Mouse (Mus musculus): ENCODE measurements around the gene Creb5. TPM values are rescaled to one million over a fixed set of nuclear protein-coding genes. Genes with fewer than 3 reads are reported as not detected.

Creb5 gene
- 30.8 and 38.9 TPM in 2 replicates for polyA plus RNA-seq (2016; fragmentation: Nextera tagmentation; extraction: Ambion mirVana)

- Histone ChIP-seq H3K27me3 (peaks cover 63% of the 10 kb centered on the region), H3K4me2 (peak within 1 kb of the TSS; percentile 94), H3K4me3 (replicated peaks) (peak within 1 kb of the TSS; percentile 67), H3K36me3 (replicated peaks) (no peaks in the 10 kb centered on the region), H3K9me3 (no peaks in the 10 kb centered on the region), H3K4me1 (peaks cover 37% of the 10 kb centered on the region), H3K27ac (peak within 1 kb of the TSS; percentile 79), H3K9ac (peak within 1 kb of the TSS; percentile 77)
- ATAC-seq (ENCODE audit: low FRiP score) = peak; percentile 81
- 1% methylated on average over 45 of the region's 45 CpGs for WGBS
Measured at GRCm38 (mm10) chr6:53287038-53287561, at the start of gene Creb5. Gene Creb5, plus strand, starts transcription at chr6:53287270.

- 92% methylated on average over 3 of the region's 3 CpGs for WGBS
Measured at GRCm38 (mm10) chr6:53259841-53260240, 27.2 kb upstream of the Creb5 start.

GRCm38 (mm10) chr6:53262401-53262800 lies 24.7 kb upstream of the Creb5 start:
- H3K27me3 ChIP-seq = no peaks in the 10 kb centered on the region
- no peaks in the 10 kb centered on the region for H3K9me3 ChIP-seq
- ATAC-seq (ENCODE audit: low FRiP score) = no peak
- WGBS = 73% methylated on average over 11 of the region's 11 CpGs
- no peak overlapping the region for H3K9ac ChIP-seq
- no peaks in the 10 kb centered on the region for H3K36me3 ChIP-seq (replicated peaks)
- H3K4me1 ChIP-seq = no peaks in the 10 kb centered on the region
- no peak overlapping the region for H3K27ac ChIP-seq
- H3K4me2 ChIP-seq = no peak overlapping the region
- no peak overlapping the region for H3K4me3 ChIP-seq (replicated peaks)

More at GRCm38 (mm10) chr6:53259841-53260240, 27.2 kb upstream of the Creb5 start:
- Histone ChIP-seq H3K4me2 (no peak overlapping the region), H3K27me3 (no peaks in the 10 kb centered on the region), H3K9me3 (no peaks in the 10 kb centered on the region), H3K9ac (no peak overlapping the region), H3K36me3 (replicated peaks) (no peaks in the 10 kb centered on the region), H3K4me1 (no peaks in the 10 kb centered on the region), H3K4me3 (replicated peaks) (no peak overlapping the region), H3K27ac (no peak overlapping the region)
- no peak for ATAC-seq (ENCODE audit: low FRiP score)

GRCm38 (mm10) chr6:53267036-53267435 lies 20.0 kb upstream of the Creb5 start:
- peaks cover 8% of the 10 kb centered on the region; the same call in 1 of the 2 replicates for H3K4me1 ChIP-seq
- no peaks in the 10 kb centered on the region for H3K9me3 ChIP-seq
- no peaks in the 10 kb centered on the region for H3K36me3 ChIP-seq (replicated peaks)
- peak overlapping the region; percentile 39; the same call in 1 of the 2 replicates for H3K4me2 ChIP-seq
- WGBS = 31% methylated on average over 7 of the region's 7 CpGs
- H3K9ac ChIP-seq = no peak overlapping the region
- ATAC-seq (ENCODE audit: low FRiP score) = no peak
- no peak overlapping the region for H3K4me3 ChIP-seq (replicated peaks)
- no peaks in the 10 kb centered on the region for H3K27me3 ChIP-seq
- H3K27ac ChIP-seq = no peak overlapping the region

GRCm38 (mm10) chr6:53267732-53268505 lies 19.2 kb upstream of the Creb5 start:
- Histone ChIP-seq H3K9ac (no peak overlapping the region), H3K27ac (0 out of 2 replicates have a peak overlapping the region, but pooled peaks have one; percentile 42), H3K36me3 (replicated peaks) (no peaks in the 10 kb centered on the region), H3K9me3 (no peaks in the 10 kb centered on the region), H3K4me2 (peak overlapping the region; percentile 39), H3K27me3 (no peaks in the 10 kb centered on the region), H3K4me3 (replicated peaks) (0 out of 2 replicates have a peak overlapping the region, but pooled peaks have one; percentile 4), H3K4me1 (peaks cover 8% of the 10 kb centered on the region; the same call in 1 of the 2 replicates)
- no peak for ATAC-seq (ENCODE audit: low FRiP score)
- 19% methylated on average over 12 of the region's 12 CpGs for WGBS

GRCm38 (mm10) chr6:53271216-53271615 lies 15.9 kb upstream of the Creb5 start:
- 66% methylated on average over 3 of the region's 3 CpGs for WGBS
- Histone ChIP-seq H3K27ac (no peak overlapping the region), H3K4me1 (peaks cover 8% of the 10 kb centered on the region; the same call in 1 of the 2 replicates), H3K4me3 (replicated peaks) (no peak overlapping the region), H3K9me3 (no peaks in the 10 kb centered on the region), H3K27me3 (peaks cover 1% of the 10 kb centered on the region; the same call in 1 of the 2 replicates), H3K36me3 (replicated peaks) (no peaks in the 10 kb centered on the region), H3K4me2 (no peak overlapping the region), H3K9ac (no peak overlapping the region)
- ATAC-seq (ENCODE audit: low FRiP score) = no peak

GRCm38 (mm10) chr6:53271636-53272035 lies 15.4 kb upstream of the Creb5 start:
- Histone ChIP-seq H3K4me2 (no peak overlapping the region), H3K27ac (no peak overlapping the region), H3K4me1 (peaks cover 8% of the 10 kb centered on the region; the same call in 1 of the 2 replicates), H3K27me3 (peaks cover 5% of the 10 kb centered on the region; the same call in 1 of the 2 replicates), H3K36me3 (replicated peaks) (no peaks in the 10 kb centered on the region), H3K4me3 (replicated peaks) (no peak overlapping the region), H3K9me3 (no peaks in the 10 kb centered on the region), H3K9ac (no peak overlapping the region)
- no peak for ATAC-seq (ENCODE audit: low FRiP score)
- 38% methylated on average over 4 of the region's 4 CpGs for WGBS

- Histone ChIP-seq H3K4me1 (peaks cover 37% of the 10 kb centered on the region), H3K9ac (peak overlapping the region; percentile 30; the same call in 1 of the 2 replicates), H3K36me3 (replicated peaks) (no peaks in the 10 kb centered on the region), H3K27me3 (peaks cover 63% of the 10 kb centered on the region), H3K4me3 (replicated peaks) (peak overlapping the region; percentile 67), H3K4me2 (peak overlapping the region; percentile 94), H3K9me3 (no peaks in the 10 kb centered on the region), H3K27ac (no peak overlapping the region)
- peak; percentile 5; the same call in 1 of the 2 replicates for ATAC-seq (ENCODE audit: low FRiP score)
- WGBS = 3% methylated on average over 20 of the region's 20 CpGs
Measured at GRCm38 (mm10) chr6:53286389-53287037, 557 bp upstream of the Creb5 start.

- Histone ChIP-seq H3K9ac (peak overlapping the region; percentile 77), H3K4me1 (peaks cover 37% of the 10 kb centered on the region), H3K9me3 (no peaks in the 10 kb centered on the region), H3K27me3 (peaks cover 63% of the 10 kb centered on the region), H3K4me3 (replicated peaks) (peak overlapping the region; percentile 67), H3K36me3 (replicated peaks) (no peaks in the 10 kb centered on the region), H3K4me2 (peak overlapping the region; percentile 94), H3K27ac (peak overlapping the region; percentile 79)
- WGBS = under 1% methylated on average over 61 of the region's 63 CpGs
- ATAC-seq (ENCODE audit: low FRiP score) = peak; percentile 54
Measured at GRCm38 (mm10) chr6:53287562-53288381, 702 bp downstream of the Creb5 start.

GRCm38 (mm10) chr6:53288584-53289558 lies 1.8 kb downstream of the Creb5 start:
- Histone ChIP-seq H3K9ac (peak overlapping the region; percentile 77), H3K4me2 (peak overlapping the region; percentile 94), H3K4me1 (peaks cover 43% of the 10 kb centered on the region), H3K36me3 (replicated peaks) (no peaks in the 10 kb centered on the region), H3K27me3 (peaks cover 62% of the 10 kb centered on the region), H3K27ac (peak overlapping the region; percentile 79), H3K9me3 (no peaks in the 10 kb centered on the region), H3K4me3 (replicated peaks) (peak overlapping the region; percentile 67)
- under 1% methylated on average over 24 of the region's 24 CpGs for WGBS
- ATAC-seq (ENCODE audit: low FRiP score) = peak; percentile 23; the same call in 1 of the 2 replicates

Data from forebrain, embryonic 12.5 days (tissue).